Mouse (Mus musculus) forebrain, embryonic 15.5 days (tissue): Measurements from ENCODE around the gene Ugt1a2. TPM values are rescaled to one million over a fixed set of nuclear protein-coding genes. Genes with fewer than 3 reads are reported as not detected.

Source experiments
- ATAC-seq: fragments of 200-750 bp; cut with Nextera tagmentation; replicated peaks from 2 replicates; pipeline ENCODE4 v1.8.0; 2017; ENCODE audit warnings: mild to moderate bottlenecking, moderate TSS enrichment, moderate library complexity
- H3K27ac ChIP-seq: fragments of 300-500 bp; sonication (generic); replicated peaks from 2 replicates; pipeline ENCODE4 v1.5.1; 2015; ENCODE audit warnings: mild to moderate bottlenecking, inconsistent platforms
- H3K27me3 ChIP-seq: fragments of 300-500 bp; sonication (generic); 2 replicates; pipeline ENCODE4 v1.6.1; 2015; ENCODE audit warnings: inconsistent platforms
- H3K36me3 ChIP-seq: fragments of 300-500 bp; sonication (generic); 2 replicates; pipeline ENCODE4 v1.6.1; 2015; ENCODE audit warnings: mild to moderate bottlenecking, inconsistent platforms
- H3K4me1 ChIP-seq: fragments of 300-500 bp; sonication (generic); 2 replicates; pipeline ENCODE4 v1.6.1; 2015; ENCODE audit warnings: inconsistent platforms
- H3K4me2 ChIP-seq: fragments of 300-500 bp; sonication (generic); replicated peaks from 2 replicates; pipeline ENCODE4 v1.6.1; 2015; ENCODE audit warnings: mild to moderate bottlenecking, inconsistent platforms
- H3K4me3 ChIP-seq: fragments of 300-500 bp; sonication (generic); 2 replicates; pipeline ENCODE4 v1.5.1; 2015; ENCODE audit warnings: mild to moderate bottlenecking, inconsistent platforms
- H3K9ac ChIP-seq: fragments of 300-500 bp; sonication (generic); replicated peaks from 2 replicates; pipeline ENCODE4 v1.6.1; 2015; ENCODE audit warnings: mild to moderate bottlenecking, inconsistent platforms
- H3K9me3 ChIP-seq: fragments of 300-500 bp; sonication (generic); 2 replicates; pipeline ENCODE4 v1.6.1; 2016; ENCODE audit warnings: inconsistent platforms
- WGBS: fragments of 180-500 bp; shearing (Covaris S2); methylation state at CpG from one replicate; pipeline ENCODE4 v1.1.7; 2015; ENCODE audit warnings: mixed read lengths; 5-methylcytosine and 5-hydroxymethylcytosine counted together
- polyA plus RNA-seq: library from polyadenylated mRNA; unstranded; fragments of >200 nt; fragmentation: Nextera tagmentation; extraction: Ambion mirVana; gene quantifications from 2 replicates; pipeline ENCODE4 v1.2.1, GENCODE M21; 2015

The Ugt1a2 gene
- polyA plus RNA-seq, 1 experiment from 2014 or later: not detected

- Histone ChIP-seq H3K27ac (no peak overlapping the region), H3K4me2 (no peak overlapping the region), H3K27me3 (no peaks in the 10 kb centered on the region), H3K4me1 (no peaks in the 10 kb centered on the region), H3K9me3 (peaks cover 95% of the 10 kb centered on the region), H3K9ac (no peak overlapping the region), H3K36me3 (no peaks in the 10 kb centered on the region), H3K4me3 (no peak overlapping the region)
- 73% methylated on average over 7 of the region's 7 CpGs for WGBS
- no peak for ATAC-seq
These were observed 30.0 kb downstream of the Ugt1a2 start for GRCm38 (mm10) chr1:88230421-88230820.

- 78% methylated on average over 6 of the region's 6 CpGs for WGBS
- no peaks in the 10 kb centered on the region for H3K27me3 ChIP-seq
- H3K4me2 ChIP-seq: no peak overlapping the region
- H3K27ac ChIP-seq: no peak overlapping the region
- H3K36me3 ChIP-seq: no peaks in the 10 kb centered on the region
- H3K9ac ChIP-seq: no peak overlapping the region
- no peak overlapping the region for H3K4me3 ChIP-seq
- peaks cover 95% of the 10 kb centered on the region for H3K9me3 ChIP-seq
- ATAC-seq: no peak
- no peaks in the 10 kb centered on the region for H3K4me1 ChIP-seq
These were observed 30.8 kb downstream of the Ugt1a2 start for GRCm38 (mm10) chr1:88230981-88231802.

GRCm38 (mm10) chr1:88231803-88232499 is 31.6 kb downstream of the Ugt1a2 start:
- H3K4me3 ChIP-seq: no peak overlapping the region
- H3K4me1 ChIP-seq: no peaks in the 10 kb centered on the region
- no peak overlapping the region for H3K4me2 ChIP-seq
- H3K9ac ChIP-seq: no peak overlapping the region
- H3K27me3 ChIP-seq: no peaks in the 10 kb centered on the region
- ATAC-seq: no peak
- H3K27ac ChIP-seq: no peak overlapping the region
- 68% methylated on average over 7 of the region's 7 CpGs for WGBS
- H3K9me3 ChIP-seq: peaks cover 91% of the 10 kb centered on the region
- H3K36me3 ChIP-seq: no peaks in the 10 kb centered on the region

GRCm38 (mm10) chr1:88232664-88233380 is 32.4 kb downstream of the Ugt1a2 start:
- H3K4me3 ChIP-seq: no peak overlapping the region
- no peaks in the 10 kb centered on the region for H3K27me3 ChIP-seq
- H3K4me2 ChIP-seq: no peak overlapping the region
- no peaks in the 10 kb centered on the region for H3K4me1 ChIP-seq
- peaks cover 91% of the 10 kb centered on the region for H3K9me3 ChIP-seq
- no peaks in the 10 kb centered on the region for H3K36me3 ChIP-seq
- WGBS: 54% methylated on average over 3 of the region's 3 CpGs
- H3K9ac ChIP-seq: no peak overlapping the region
- no peak for ATAC-seq
- no peak overlapping the region for H3K27ac ChIP-seq

GRCm38 (mm10) chr1:88233421-88234247 is 33.2 kb downstream of the Ugt1a2 start:
- H3K9me3 ChIP-seq: peaks cover 91% of the 10 kb centered on the region
- ATAC-seq: no peak
- H3K36me3 ChIP-seq: no peaks in the 10 kb centered on the region
- H3K4me3 ChIP-seq: no peak overlapping the region
- H3K9ac ChIP-seq: no peak overlapping the region
- no peaks in the 10 kb centered on the region for H3K27me3 ChIP-seq
- H3K4me2 ChIP-seq: no peak overlapping the region
- WGBS: 70% methylated on average over 14 of the region's 14 CpGs
- H3K4me1 ChIP-seq: no peaks in the 10 kb centered on the region
- no peak overlapping the region for H3K27ac ChIP-seq

GRCm38 (mm10) chr1:88234248-88234610 is 33.8 kb downstream of the Ugt1a2 start:
- WGBS: 64% methylated on average over 4 of the region's 4 CpGs
- ATAC-seq: no peak
- Histone ChIP-seq H3K4me1 (no peaks in the 10 kb centered on the region), H3K9me3 (peaks cover 91% of the 10 kb centered on the region), H3K27ac (no peak overlapping the region), H3K27me3 (no peaks in the 10 kb centered on the region), H3K4me2 (no peak overlapping the region), H3K4me3 (no peak overlapping the region), H3K36me3 (no peaks in the 10 kb centered on the region), H3K9ac (no peak overlapping the region)

- Histone ChIP-seq H3K4me3 (no peak overlapping the region), H3K27me3 (no peaks in the 10 kb centered on the region), H3K9me3 (peaks cover 92% of the 10 kb centered on the region), H3K27ac (no peak overlapping the region), H3K4me2 (no peak overlapping the region), H3K36me3 (no peaks in the 10 kb centered on the region), H3K9ac (no peak overlapping the region), H3K4me1 (no peaks in the 10 kb centered on the region)
- no peak for ATAC-seq
- WGBS: 44% methylated on average over 5 of the region's 5 CpGs
These were observed 34.2 kb downstream of the Ugt1a2 start for GRCm38 (mm10) chr1:88234646-88235045.

- Histone ChIP-seq H3K4me1 (no peaks in the 10 kb centered on the region), H3K4me3 (no peak overlapping the region), H3K36me3 (no peaks in the 10 kb centered on the region), H3K4me2 (no peak overlapping the region), H3K9me3 (peaks cover 92% of the 10 kb centered on the region), H3K9ac (no peak overlapping the region), H3K27me3 (no peaks in the 10 kb centered on the region), H3K27ac (no peak overlapping the region)
- no peak for ATAC-seq
- WGBS: 68% methylated on average over 11 of the region's 11 CpGs
These were observed 34.9 kb downstream of the Ugt1a2 start for GRCm38 (mm10) chr1:88235046-88235893.

GRCm38 (mm10) chr1:88235894-88236415 is 35.6 kb downstream of the Ugt1a2 start:
- WGBS: 66% methylated on average over 4 of the region's 4 CpGs
- Histone ChIP-seq H3K4me1 (no peaks in the 10 kb centered on the region), H3K27me3 (no peaks in the 10 kb centered on the region), H3K27ac (no peak overlapping the region), H3K4me3 (no peak overlapping the region), H3K36me3 (no peaks in the 10 kb centered on the region), H3K9ac (no peak overlapping the region), H3K9me3 (peaks cover 93% of the 10 kb centered on the region), H3K4me2 (no peak overlapping the region)
- no peak for ATAC-seq

- no peak overlapping the region for H3K4me2 ChIP-seq
- H3K4me1 ChIP-seq: no peaks in the 10 kb centered on the region
- no peaks in the 10 kb centered on the region for H3K27me3 ChIP-seq
- 76% methylated on average over 5 of the region's 5 CpGs for WGBS
- no peak overlapping the region for H3K4me3 ChIP-seq
- H3K9ac ChIP-seq: no peak overlapping the region
- peaks cover 90% of the 10 kb centered on the region for H3K9me3 ChIP-seq
- H3K36me3 ChIP-seq: no peaks in the 10 kb centered on the region
- no peak for ATAC-seq
- no peak overlapping the region for H3K27ac ChIP-seq
These were observed 36.9 kb downstream of the Ugt1a2 start for GRCm38 (mm10) chr1:88237311-88237710.

GRCm38 (mm10) chr1:88238771-88239170 is 38.4 kb downstream of the Ugt1a2 start:
- ATAC-seq: 0 out of 2 replicates have a peak, but pooled peaks have one; percentile 11
- Histone ChIP-seq H3K27me3 (no peaks in the 10 kb centered on the region), H3K4me1 (no peaks in the 10 kb centered on the region), H3K9me3 (peaks cover 90% of the 10 kb centered on the region), H3K36me3 (no peaks in the 10 kb centered on the region), H3K4me3 (no peak overlapping the region), H3K4me2 (no peak overlapping the region), H3K27ac (no peak overlapping the region), H3K9ac (no peak overlapping the region)
- WGBS: 81% methylated on average over 6 of the region's 6 CpGs
